Mouse (Mus musculus): ENCODE measurements at regions not wholly inside any gene's neighbourhood (a gene's known extent, or its start where the extent isn't known, plus 50 kb on each side); places are given as distances from the start of the nearest gene placed in this dataset.

- 87% methylated on average over 5 of the region's 5 CpGs for WGBS
- TF ChIP-seq CTCF (IDR thresholded peaks at IDR 0.05): no peak
- TF ChIP-seq EP300 (IDR thresholded peaks at IDR 0.05): no peak
- Histone ChIP-seq H3K27ac (ENCODE audit: low read length) (no peak overlapping the region), H3K4me3 (ENCODE audit: low read depth, low read length) (no peak overlapping the region), H3K4me1 (ENCODE audit: insufficient read depth, low read depth, low read length) (peaks cover 5% of the 10 kb centered on the region), H3K4me2 (replicated peaks; ENCODE audit: low read depth, low read length) (no peak overlapping the region), H3K9me3 (ENCODE audit: low read length) (no peaks in the 10 kb centered on the region), H3K36me3 (ENCODE audit: insufficient read depth, low read length) (no peaks in the 10 kb centered on the region), H3K27me3 (replicated peaks; ENCODE audit: insufficient read depth, low read length) (no peaks in the 10 kb centered on the region), H3K9ac (replicated peaks; ENCODE audit: low read depth) (no peak overlapping the region)
- ATAC-seq: no peak
- no peak for DNase-seq (ENCODE audit: low spot score)
Measured at GRCm38 (mm10) chr17:9892776-9893175, 223.3 kb upstream of the Pabpc6 start.

- Histone ChIP-seq H3K9ac (replicated peaks; ENCODE audit: low read depth) (no peak overlapping the region), H3K36me3 (ENCODE audit: insufficient read depth, low read length) (no peaks in the 10 kb centered on the region), H3K27ac (ENCODE audit: low read length) (no peak overlapping the region), H3K4me3 (ENCODE audit: low read depth, low read length) (no peak overlapping the region), H3K4me2 (replicated peaks; ENCODE audit: low read depth, low read length) (no peak overlapping the region), H3K27me3 (replicated peaks; ENCODE audit: insufficient read depth, low read length) (no peaks in the 10 kb centered on the region), H3K9me3 (ENCODE audit: low read length) (no peaks in the 10 kb centered on the region), H3K4me1 (ENCODE audit: insufficient read depth, low read depth, low read length) (peaks cover 5% of the 10 kb centered on the region)
- DNase-seq (ENCODE audit: low spot score): peak; percentile 67
- WGBS: 64% methylated on average over 9 of the region's 9 CpGs
- TF ChIP-seq EP300 (IDR thresholded peaks at IDR 0.05) (no peak), CTCF (IDR thresholded peaks at IDR 0.05) (no peak)
- ATAC-seq: no peak
Measured at GRCm38 (mm10) chr17:9892141-9892540, 222.6 kb upstream of the Pabpc6 start.

- WGBS: 80% methylated on average over 4 of the region's 4 CpGs
- ATAC-seq: no peak
- H3K27ac ChIP-seq (ENCODE audit: low read length): no peak overlapping the region
- no peaks in the 10 kb centered on the region for H3K9me3 ChIP-seq (ENCODE audit: low read length)
- no peaks in the 10 kb centered on the region for H3K36me3 ChIP-seq (ENCODE audit: insufficient read depth, low read length)
- no peaks in the 10 kb centered on the region for H3K4me1 ChIP-seq (ENCODE audit: insufficient read depth, low read depth, low read length)
- H3K4me2 ChIP-seq (replicated peaks; ENCODE audit: low read depth, low read length): no peak overlapping the region
- DNase-seq (ENCODE audit: low spot score): no peak
- H3K4me3 ChIP-seq (ENCODE audit: low read depth, low read length): no peak overlapping the region
- H3K9ac ChIP-seq (replicated peaks; ENCODE audit: low read depth): no peak overlapping the region
- no peaks in the 10 kb centered on the region for H3K27me3 ChIP-seq (replicated peaks; ENCODE audit: insufficient read depth, low read length)
- no peak for TF ChIP-seq CTCF (IDR thresholded peaks at IDR 0.05)
- no peak for TF ChIP-seq EP300 (IDR thresholded peaks at IDR 0.05)
Measured at GRCm38 (mm10) chr17:9888494-9888893, 219.0 kb upstream of the Pabpc6 start.

GRCm38 (mm10) chr17:9885110-9885509 lies 215.6 kb upstream of the Pabpc6 start:
- H3K4me3 ChIP-seq (ENCODE audit: low read depth, low read length): no peak overlapping the region
- H3K9me3 ChIP-seq (ENCODE audit: low read length): no peaks in the 10 kb centered on the region
- H3K4me1 ChIP-seq (ENCODE audit: insufficient read depth, low read depth, low read length): no peaks in the 10 kb centered on the region
- TF ChIP-seq EP300 (IDR thresholded peaks at IDR 0.05) (no peak), CTCF (IDR thresholded peaks at IDR 0.05) (no peak)
- no peaks in the 10 kb centered on the region for H3K27me3 ChIP-seq (replicated peaks; ENCODE audit: insufficient read depth, low read length)
- 67% methylated on average over 7 of the region's 7 CpGs for whole genome bisulfite sequencing
- ATAC-seq (no peak), DNase-seq (ENCODE audit: low spot score) (no peak)
- H3K27ac ChIP-seq (ENCODE audit: low read length): no peak overlapping the region
- no peak overlapping the region for H3K4me2 ChIP-seq (replicated peaks; ENCODE audit: low read depth, low read length)
- H3K9ac ChIP-seq (replicated peaks; ENCODE audit: low read depth): no peak overlapping the region
- H3K36me3 ChIP-seq (ENCODE audit: insufficient read depth, low read length): no peaks in the 10 kb centered on the region

GRCm38 (mm10) chr17:9882639-9883226 lies 213.2 kb upstream of the Pabpc6 start:
- Histone ChIP-seq H3K27ac (ENCODE audit: low read length) (no peak overlapping the region), H3K4me1 (ENCODE audit: insufficient read depth, low read depth, low read length) (no peaks in the 10 kb centered on the region), H3K9me3 (ENCODE audit: low read length) (no peaks in the 10 kb centered on the region), H3K36me3 (ENCODE audit: insufficient read depth, low read length) (no peaks in the 10 kb centered on the region), H3K4me3 (ENCODE audit: low read depth, low read length) (no peak overlapping the region), H3K27me3 (replicated peaks; ENCODE audit: insufficient read depth, low read length) (no peaks in the 10 kb centered on the region), H3K4me2 (replicated peaks; ENCODE audit: low read depth, low read length) (no peak overlapping the region), H3K9ac (replicated peaks; ENCODE audit: low read depth) (no peak overlapping the region)
- no peak for ATAC-seq
- 92% methylated on average over 9 of the region's 9 CpGs for WGBS
- TF ChIP-seq CTCF (IDR thresholded peaks at IDR 0.05): no peak
- TF ChIP-seq EP300 (IDR thresholded peaks at IDR 0.05): no peak
- no peak for DNase-seq (ENCODE audit: low spot score)

GRCm38 (mm10) chr17:9879556-9880206 lies 210.2 kb upstream of the Pabpc6 start:
- ATAC-seq (no peak), DNase-seq (ENCODE audit: low spot score) (no peak)
- H3K4me2 ChIP-seq (replicated peaks; ENCODE audit: low read depth, low read length): no peak overlapping the region
- H3K9me3 ChIP-seq (ENCODE audit: low read length): no peaks in the 10 kb centered on the region
- TF ChIP-seq CTCF (IDR thresholded peaks at IDR 0.05) (no peak), EP300 (IDR thresholded peaks at IDR 0.05) (no peak)
- H3K4me1 ChIP-seq (ENCODE audit: insufficient read depth, low read depth, low read length): no peaks in the 10 kb centered on the region
- H3K27me3 ChIP-seq (replicated peaks; ENCODE audit: insufficient read depth, low read length): no peaks in the 10 kb centered on the region
- no peak overlapping the region for H3K4me3 ChIP-seq (ENCODE audit: low read depth, low read length)
- 83% methylated on average over 12 of the region's 12 CpGs for WGBS
- H3K27ac ChIP-seq (ENCODE audit: low read length): no peak overlapping the region
- H3K36me3 ChIP-seq (ENCODE audit: insufficient read depth, low read length): no peaks in the 10 kb centered on the region
- no peak overlapping the region for H3K9ac ChIP-seq (replicated peaks; ENCODE audit: low read depth)

Data from lung, postnatal 0 days (tissue).